Mouse (Mus musculus): ENCODE results near the gene Sipa1l1.

- TF ChIP-seq CTCF (IDR thresholded peaks at IDR 0.05; ENCODE audit: borderline replicate concordance, insufficient read depth, low read depth, low read length) (no peak), POLR2A (IDR thresholded peaks at IDR 0.05; ENCODE audit: borderline replicate concordance, insufficient read depth, low read length) (no peak)
Measured at GRCm38 (mm10) chr12:82498701-82499100, 329.6 kb downstream of the Sipa1l1 start.

Measured in cerebellum, adult 2 months (tissue).